Mouse (Mus musculus): ENCODE results near the gene Prkce.

GRCm38 (mm10) chr17:86354896-86355295, 187.3 kb downstream of the Prkce start:
- TF ChIP-seq CTCF (IDR thresholded peaks at IDR 0.05; ENCODE audit: control insufficient read depth, insufficient read depth, low read length) (no peak), POLR2A (IDR thresholded peaks at IDR 0.05; ENCODE audit: borderline replicate concordance, control insufficient read depth, low read depth, low read length) (no peak)

All from bone marrow, adult 2 months (tissue).